Mouse (Mus musculus): ENCODE data around the gene Mecom.

DNA sequence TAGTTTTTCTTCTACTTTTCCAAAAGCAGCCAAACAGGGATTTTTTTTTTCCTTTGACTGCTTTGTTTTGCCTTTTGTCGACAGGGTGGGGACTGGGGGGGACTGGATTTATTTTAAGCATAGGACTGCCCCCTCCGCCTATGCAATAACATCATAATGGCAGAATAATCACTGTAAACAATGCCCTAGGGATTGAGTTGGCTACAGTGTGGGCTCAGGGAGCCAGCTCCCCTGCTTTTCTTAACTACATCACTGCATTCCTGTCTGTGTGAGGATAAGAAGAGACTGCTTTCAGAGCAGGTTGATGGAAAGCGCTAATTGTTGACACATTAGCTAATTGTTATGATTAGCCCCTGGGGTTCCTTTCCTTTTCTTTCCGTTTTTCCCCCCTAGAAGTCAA is 155.6 kb downstream of the Mecom start:
- TF ChIP-seq HCFC1 (IDR thresholded peaks at IDR 0.05; ENCODE audit: borderline replicate concordance, insufficient read depth, low read length) (no peak), ZNF384 (IDR thresholded peaks at IDR 0.05; ENCODE audit: low read depth, low read length) (no peak), MAFK (IDR thresholded peaks at IDR 0.05; ENCODE audit: insufficient read depth, low read depth, low read length) (no peak), ZC3H11A (IDR thresholded peaks at IDR 0.05; ENCODE audit: borderline replicate concordance, low read depth, low read length) (no peak), CHD2 (IDR thresholded peaks at IDR 0.05; ENCODE audit: low read depth, low read length) (no peak)
